Mouse (Mus musculus) bone marrow macrophage, adult 2 months (primary cell): Measurements from ENCODE around the gene Rnf215.

ENCODE experiments used
- CTCF ChIP-seq: IDR thresholded peaks from 2 replicates; pipeline ENCODE4 v1.5.1; 2012; ENCODE audit warnings: low read depth, mild to moderate bottlenecking, low read length, moderate library complexity
- POLR2A ChIP-seq: IDR thresholded peaks from 2 replicates; pipeline ENCODE4 v1.6.1; 2012; ENCODE audit warnings: mild to moderate bottlenecking, low read depth, low read length, borderline replicate concordance

DNA sequence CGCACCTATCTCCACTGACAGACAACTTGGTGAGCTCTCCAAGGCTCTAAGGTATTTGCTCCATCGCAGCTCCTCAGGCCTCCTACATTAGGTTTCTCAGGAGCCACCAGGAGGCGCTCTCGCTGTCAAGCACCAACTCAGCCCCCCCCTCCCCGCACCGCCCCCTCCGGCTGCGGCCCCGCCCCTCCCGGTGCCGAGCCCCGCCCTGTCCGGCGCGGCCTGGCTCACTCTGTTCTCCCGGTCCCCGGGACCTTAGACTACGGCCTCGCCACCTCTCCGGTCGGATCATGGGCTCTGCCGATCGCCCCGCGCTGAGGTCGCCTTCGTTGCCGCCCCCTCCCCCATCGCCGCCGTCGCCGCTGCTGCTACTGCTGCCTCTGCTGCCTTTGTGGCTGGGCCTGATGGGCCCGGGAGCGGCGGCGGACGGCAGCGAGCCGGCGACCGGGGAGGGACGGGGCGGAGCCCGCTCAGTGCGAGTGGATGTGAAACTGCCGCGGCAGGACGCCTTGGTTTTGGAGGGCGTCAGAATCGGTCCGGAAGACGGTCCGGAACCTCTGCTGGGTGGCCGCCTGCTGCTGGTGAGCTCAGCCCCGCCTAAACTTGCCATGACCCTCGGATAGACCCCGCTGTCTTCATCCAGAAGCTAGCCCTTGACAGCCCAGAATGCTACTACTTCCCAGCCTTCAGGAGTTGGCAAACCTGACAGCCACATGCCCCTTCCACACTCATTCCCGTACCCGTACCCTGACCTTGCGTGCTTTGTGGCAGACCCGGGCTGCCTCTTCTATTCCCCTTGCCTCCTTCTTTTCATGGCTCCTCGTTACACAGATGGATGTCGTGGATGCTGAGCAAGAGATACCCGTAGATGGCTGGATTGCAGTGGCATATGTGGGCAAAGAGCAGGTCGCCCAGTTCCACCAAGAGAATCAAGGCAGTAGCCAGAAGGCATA, at the start of gene Rnf215:
- TF ChIP-seq POLR2A (0 out of 2 replicates have a peak, but pooled peaks have one; percentile 53), CTCF (peak; percentile 68)
